Mouse (Mus musculus) T-helper 1 cell (primary cell): ENCODE data around the gene Acat3.

ENCODE experiments used
- in situ Hi-C: fragments of 300-600 bp; cut with MboI, MseI; formaldehyde crosslinking; loops from one replicate; pipeline ENCODE4 v1.15.1; 2025; ENCODE audit warnings: high pct_unique_total_duplicates

Gene Acat3

GRCm38 (mm10) chr17:12921073-12921472, 19.3 kb downstream of the Acat3 start:
- in situ Hi-C loops: loop anchor here (5.0 kb wide), 1 partner anchor 41 kb away; the partner anchor contains the start of gene Acat2

- in situ Hi-C loops: no loop called here
Measured at GRCm38 (mm10) chr17:12916588-12917380, 23.6 kb downstream of the Acat3 start.

DNA sequence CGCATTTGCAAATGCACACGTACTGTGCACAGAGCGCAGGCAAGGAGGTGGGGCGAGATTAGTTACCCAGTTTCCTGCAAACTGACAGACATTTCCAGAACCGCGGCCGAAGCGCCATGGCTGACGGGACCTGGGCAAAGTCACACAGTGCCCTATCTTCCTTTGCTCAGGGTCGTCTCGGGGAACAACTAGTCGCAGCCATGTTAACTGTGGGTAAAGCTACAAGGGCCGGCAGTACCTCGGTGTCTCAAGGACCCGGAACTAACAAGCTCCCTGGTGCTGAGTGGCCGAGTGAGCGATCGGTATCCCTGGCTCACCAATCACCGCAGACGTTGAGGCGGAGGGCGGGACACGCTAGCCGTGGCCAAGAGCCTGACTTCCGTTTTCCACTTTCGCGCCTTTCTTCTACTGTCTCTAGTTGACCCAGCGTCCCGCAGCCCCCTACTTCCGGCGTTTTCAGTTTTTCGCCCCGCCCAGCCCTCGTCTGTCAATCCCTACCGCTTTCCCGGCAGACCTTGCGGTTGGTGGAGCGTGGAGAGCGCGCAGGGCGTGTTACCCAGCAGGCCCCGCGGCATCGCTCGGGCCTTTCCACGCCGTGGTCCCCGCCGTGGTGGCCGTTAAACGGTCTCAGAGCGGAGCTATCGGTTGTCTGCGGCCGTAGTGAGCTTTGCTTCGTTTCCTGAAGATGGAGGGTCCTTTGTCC, 24.4 kb downstream of the Acat3 start, which contains the start of gene Mrpl18:
Gene Mrpl18 (minus strand): TSS at position 465 of the 703 bp plus-strand sequence.
- in situ Hi-C loops: no loop called here

GRCm38 (mm10) chr17:12915488-12915880, 24.9 kb downstream of the Acat3 start, which contains the start of gene Tcp1:
Gene Tcp1 (plus strand): TSS chr17:12915701.
- in situ Hi-C loops: no loop called here

DNA sequence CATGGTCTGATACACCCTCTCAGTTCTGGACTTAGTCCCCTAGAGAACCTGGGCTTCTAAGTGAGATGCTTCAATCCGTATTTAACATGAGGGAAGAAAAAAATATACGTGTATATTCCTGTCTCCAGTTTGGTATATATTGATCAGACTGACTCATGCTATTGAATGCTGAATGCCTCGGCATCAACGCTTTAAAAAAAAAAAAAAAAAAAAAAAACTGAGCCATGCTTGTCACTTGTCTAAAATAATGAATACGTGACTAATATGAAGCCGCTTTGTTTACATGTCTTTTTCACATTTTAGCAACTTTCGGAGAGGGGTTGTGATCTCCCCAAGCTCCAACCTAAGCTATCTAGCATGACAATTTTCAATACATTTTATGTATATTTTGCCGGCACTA, 30.0 kb downstream of the Acat3 start:
- in situ Hi-C loops: no loop called here

GRCm38 (mm10) chr17:12909361-12910280, 30.8 kb downstream of the Acat3 start, which contains the start of gene Pnldc1:
Gene Pnldc1 (minus strand): TSS chr17:12910230.
- in situ Hi-C loops: no loop called here

- in situ Hi-C loops: no loop called here
Measured at GRCm38 (mm10) chr17:12906436-12906835, 34.0 kb downstream of the Acat3 start.

DNA sequence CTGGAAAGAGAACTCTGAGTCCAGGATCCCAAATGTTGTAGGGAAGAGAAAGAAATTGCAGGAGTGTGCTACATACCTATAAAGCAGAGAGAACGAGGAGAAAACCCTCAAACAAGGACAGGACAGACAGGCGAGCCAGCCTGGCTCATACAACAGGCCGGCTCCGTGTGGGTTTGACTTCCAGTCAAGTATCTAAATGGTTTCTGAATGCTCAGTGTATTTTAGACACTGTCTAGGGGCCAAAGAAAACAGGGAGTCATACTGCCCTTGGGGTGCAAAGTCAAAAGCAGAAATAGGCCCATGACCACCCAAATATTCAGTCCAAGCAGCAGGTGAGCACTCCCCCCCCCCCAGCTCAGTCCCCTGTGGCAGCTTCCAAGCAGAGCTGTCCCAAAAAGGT, 34.6 kb downstream of the Acat3 start:
- in situ Hi-C loops: no loop called here

- in situ Hi-C loops: no loop called here
Measured at GRCm38 (mm10) chr17:12904349-12904748, 36.1 kb downstream of the Acat3 start.

- in situ Hi-C loops: no loop called here
Measured at GRCm38 (mm10) chr17:12903372-12904333, 36.7 kb downstream of the Acat3 start.

DNA sequence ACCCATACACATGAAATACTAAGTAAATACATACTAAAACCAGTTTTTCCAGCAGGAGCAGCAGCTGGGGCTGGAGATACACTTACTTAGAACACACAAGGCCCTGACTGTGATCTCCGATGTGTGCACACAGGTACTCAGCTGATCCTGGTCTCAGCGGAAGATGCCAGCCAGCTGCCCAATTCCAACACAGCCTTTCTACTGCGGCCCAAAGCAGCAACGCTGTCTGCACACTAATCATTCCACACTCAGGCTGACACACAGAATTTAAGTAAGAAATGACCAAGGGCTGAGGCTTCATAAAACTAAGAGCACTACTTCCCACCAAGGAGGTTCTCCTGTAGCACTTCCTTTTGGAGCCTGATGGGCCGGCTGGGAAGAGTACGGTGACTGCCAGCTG, 38.1 kb downstream of the Acat3 start:
- in situ Hi-C loops: no loop called here

DNA sequence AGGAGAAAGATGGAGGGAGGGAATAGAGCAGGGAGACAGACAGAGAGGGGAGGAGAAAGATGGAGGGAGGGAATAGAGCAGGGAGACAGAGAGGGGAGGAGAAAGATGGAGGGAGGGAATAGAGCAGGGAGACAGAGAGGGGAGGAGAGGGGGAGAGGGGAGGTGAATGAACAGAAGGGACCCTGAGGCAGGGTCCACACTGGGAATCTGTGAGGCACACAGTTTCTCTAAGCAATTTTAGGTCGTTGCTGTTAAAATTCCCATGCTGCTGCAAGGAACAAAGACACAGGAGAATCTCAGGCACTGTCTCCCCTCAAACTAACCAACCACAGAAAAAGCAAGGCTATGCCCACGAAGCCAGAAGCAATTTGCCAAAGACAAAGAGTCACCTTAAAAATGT, 41.8 kb downstream of the Acat3 start:
- in situ Hi-C loops: loop anchor here (25.0 kb wide), 2 partner anchors 264 to 789 kb away; no protein-coding TSS in a partner anchor

DNA sequence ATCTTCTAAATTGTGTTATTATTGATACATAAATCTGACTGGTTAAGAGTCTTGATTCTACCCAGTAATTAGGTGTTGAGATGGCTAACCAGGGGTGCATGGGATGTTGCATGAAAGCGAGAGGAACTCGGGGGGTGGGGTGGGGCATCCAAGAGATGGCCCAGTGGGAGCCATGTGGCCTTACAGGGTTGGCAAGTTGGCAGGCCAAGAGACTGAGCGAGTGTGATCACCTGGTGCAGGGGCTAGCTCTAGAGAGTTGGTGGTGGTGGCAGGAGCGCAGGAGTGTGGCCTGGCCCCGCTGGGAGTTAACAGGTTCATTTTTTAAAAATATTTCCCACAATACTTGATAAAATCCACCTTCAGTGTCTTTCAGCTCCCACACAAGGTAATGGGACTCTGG, 42.7 kb downstream of the Acat3 start:
- in situ Hi-C loops: loop anchor here (25.0 kb wide), 2 partner anchors 265 to 790 kb away; no protein-coding TSS in a partner anchor

DNA sequence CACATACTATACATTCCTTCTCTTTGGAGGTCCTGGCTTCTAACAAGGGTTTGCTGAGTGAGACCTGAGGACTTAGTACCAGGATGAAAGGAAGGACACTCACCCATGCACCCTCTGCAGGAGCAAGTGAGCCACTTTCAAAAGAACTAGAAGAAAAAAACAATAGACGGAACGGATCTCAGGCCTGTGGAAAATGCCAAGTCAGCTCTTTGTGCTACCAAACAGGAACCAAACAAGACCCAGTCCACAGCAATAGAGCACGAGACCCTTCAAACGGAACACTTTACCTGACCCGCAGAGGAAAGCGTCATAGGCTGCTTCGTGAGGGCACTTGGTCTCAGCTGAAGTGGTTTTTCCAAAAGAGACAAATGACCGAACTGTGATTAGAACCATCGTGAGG, 48.4 kb downstream of the Acat3 start:
- in situ Hi-C loops: loop anchor here (25.0 kb wide), 2 partner anchors 270 to 795 kb away; no protein-coding TSS in a partner anchor

DNA sequence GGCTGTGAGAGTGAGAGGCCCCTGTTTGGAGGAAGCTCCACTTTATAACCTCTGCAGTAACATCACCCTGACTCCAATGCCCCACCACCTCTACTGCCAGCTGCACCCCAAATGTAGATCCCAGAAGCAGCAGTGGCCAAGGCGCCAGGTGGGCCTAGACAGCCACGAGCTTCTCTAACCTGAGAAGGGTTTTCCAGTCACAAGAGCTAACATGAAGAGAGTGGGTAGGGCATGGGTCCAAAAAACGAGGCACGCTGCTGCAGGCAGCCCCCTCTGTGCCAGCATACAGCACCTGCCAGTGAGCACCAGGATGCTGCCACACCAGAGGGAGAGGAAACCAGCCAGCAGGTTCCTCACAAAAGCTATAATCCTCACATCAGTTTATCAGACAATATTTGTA, 49.3 kb downstream of the Acat3 start:
- in situ Hi-C loops: loop anchor here (25.0 kb wide), 2 partner anchors 271 to 796 kb away; no protein-coding TSS in a partner anchor

DNA sequence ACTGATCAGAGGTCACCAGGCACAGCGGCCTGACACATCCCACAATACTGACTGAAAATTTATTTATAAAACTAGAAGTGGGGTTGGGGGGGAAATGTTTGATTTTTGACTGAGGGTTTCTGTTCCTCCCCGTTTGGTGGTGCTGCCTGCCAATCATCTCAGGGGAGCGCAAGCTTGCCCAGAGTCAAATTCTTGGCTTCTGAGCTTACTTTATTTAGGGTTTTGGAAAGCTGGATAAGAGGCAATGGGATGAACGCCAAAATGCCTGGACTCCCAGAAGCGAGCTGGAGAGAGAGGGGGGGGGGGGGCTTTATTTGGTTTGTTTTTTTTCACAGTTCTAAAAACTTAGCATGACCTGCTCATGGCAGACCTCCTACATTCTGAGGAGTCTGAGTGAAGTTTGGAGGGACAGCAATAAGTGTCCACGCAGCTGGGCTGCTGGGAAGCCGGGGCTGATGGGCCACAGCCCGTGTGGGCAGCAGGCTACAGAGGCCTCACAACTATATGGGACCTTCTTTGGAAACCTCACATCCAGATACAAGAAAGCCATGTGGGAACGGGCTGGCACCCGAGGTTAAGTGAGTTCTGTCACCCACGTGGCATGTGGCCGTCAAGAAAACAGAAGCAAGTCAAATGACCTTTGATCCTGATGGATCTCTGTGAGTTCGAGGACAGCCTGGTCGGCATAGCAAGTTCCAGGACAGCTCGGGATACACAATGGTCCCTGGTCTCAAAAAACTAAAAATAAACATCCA, 53.2 kb downstream of the Acat3 start:
- in situ Hi-C loops: loop anchor here (10.0 to 25.0 kb wide), 3 partner anchors 275 to 1888 kb away; no protein-coding TSS in a partner anchor

DNA sequence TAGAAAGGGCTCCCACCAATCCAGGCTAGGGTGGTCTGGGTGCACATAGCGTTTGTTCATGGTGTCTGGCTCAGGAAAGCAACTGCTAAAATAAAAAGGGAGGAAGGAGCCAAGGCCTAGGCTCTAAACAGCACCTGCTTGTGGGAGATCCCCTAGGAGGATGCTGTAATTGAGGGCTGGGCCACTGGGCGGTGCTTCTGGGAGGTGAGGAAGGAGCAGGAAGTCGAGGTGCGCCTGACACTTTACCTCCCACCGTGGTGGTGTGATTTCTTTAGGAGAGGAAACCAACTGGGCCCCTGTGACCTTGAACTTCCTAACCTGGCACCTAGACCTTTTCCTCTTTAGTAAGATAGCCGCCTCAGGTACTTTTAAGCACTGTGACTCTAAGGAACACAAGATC, 53.8 kb downstream of the Acat3 start:
- in situ Hi-C loops: loop anchor here (10.0 to 25.0 kb wide), 3 partner anchors 276 to 1888 kb away; no protein-coding TSS in a partner anchor

- in situ Hi-C loops: loop anchor here (10.0 to 25.0 kb wide), 3 partner anchors 281 to 1894 kb away; no protein-coding TSS in a partner anchor
Measured at GRCm38 (mm10) chr17:12881216-12881615, 59.2 kb downstream of the Acat3 start.

DNA sequence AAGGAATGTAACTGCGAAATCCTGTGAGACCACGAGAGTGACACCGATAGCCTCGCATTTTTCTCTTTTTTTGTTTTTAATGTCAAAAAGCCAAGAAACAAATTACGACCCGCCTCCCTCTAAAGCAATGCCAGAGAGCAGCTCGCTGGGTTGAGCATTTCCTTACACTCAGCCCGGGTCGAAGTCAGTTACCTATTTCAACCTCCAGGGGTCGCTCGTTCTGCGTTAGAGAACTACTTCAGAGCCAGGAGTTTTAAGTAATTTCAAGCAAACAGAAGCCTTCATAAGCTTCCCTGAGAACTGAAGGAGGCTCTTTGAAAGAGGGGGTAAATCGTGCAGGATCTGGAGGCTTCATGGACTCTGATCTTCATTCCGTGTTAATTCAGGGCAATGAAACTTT, 60.2 kb downstream of the Acat3 start:
- in situ Hi-C loops: loop anchor here (10.0 to 25.0 kb wide), 3 partner anchors 282 to 1895 kb away; no protein-coding TSS in a partner anchor
